Mouse (Mus musculus) erythroblast, embryonic 14.5 days (primary cell): ENCODE measurements around the gene Riok2.

ENCODE experiments used
- GATA1 ChIP-seq: IDR thresholded peaks from 2 replicates; pipeline ENCODE4 v1.6.1; 2012; ENCODE audit warnings: low read length, inconsistent platforms, mixed read lengths
- TAL1 ChIP-seq: IDR thresholded peaks from 3 replicates; pipeline ENCODE4 v1.6.1; 2012; ENCODE audit warnings: low read length, inconsistent platforms, mixed read lengths

DNA sequence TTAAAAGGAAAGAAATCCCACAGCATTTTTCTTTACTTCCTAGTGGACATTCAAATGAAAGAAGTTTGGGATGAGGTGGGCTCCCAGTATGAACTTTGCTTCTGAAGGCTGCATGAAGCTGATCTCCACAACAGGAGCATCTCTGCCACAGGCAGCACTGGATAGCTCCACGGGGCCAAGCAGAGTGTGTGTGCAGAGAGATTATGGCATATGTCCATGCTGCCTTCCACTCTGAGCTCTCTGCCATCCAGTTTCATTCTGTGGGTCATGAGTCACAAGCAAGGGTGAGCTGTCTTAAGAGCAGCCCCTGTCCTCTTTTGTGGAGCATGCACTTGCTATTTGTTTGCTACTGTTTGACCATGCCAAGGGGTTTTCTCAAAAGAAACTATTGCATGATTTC is 31.5 kb downstream of the Riok2 start:
- TF ChIP-seq TAL1 (no peak), GATA1 (no peak)
